Mouse (Mus musculus): ENCODE results near the gene Gnai3. TPM values are rescaled to one million over a fixed set of nuclear protein-coding genes. Genes with fewer than 3 reads are reported as not detected.

Gene Gnai3
- polyA plus RNA-seq, 1 experiment from 2014 or later, result 49.1 TPM

- Histone ChIP-seq H3K27me3 (ENCODE audit: insufficient read depth, low read length) (no peaks in the 10 kb centered on the region), H3K9ac (replicated peaks) (no peak overlapping the region), H3K9me3 (ENCODE audit: low read length) (no peaks in the 10 kb centered on the region), H3K4me1 (ENCODE audit: insufficient read depth) (peaks cover 47% of the 10 kb centered on the region), H3K36me3 (replicated peaks; ENCODE audit: insufficient read depth, low read length) (0 out of 2 replicates have a peak, but pooled peaks cover 1% of the 10 kb centered on the region), H3K4me3 (ENCODE audit: low read depth, low read length) (no peak overlapping the region), H3K27ac (ENCODE audit: low read depth) (peak overlapping the region; percentile 19), H3K4me2 (ENCODE audit: low read depth, low read length) (no peak overlapping the region)
- 66% methylated on average over 1 of the region's 1 CpGs for WGBS (ENCODE audit: insufficient replicate concordance)
- TF ChIP-seq CTCF (IDR thresholded peaks at IDR 0.05; ENCODE audit: low read depth) (no peak), EP300 (IDR thresholded peaks at IDR 0.05; ENCODE audit: low read depth) (no peak)
- ATAC-seq (0 out of 2 replicates have a peak, but pooled peaks have one; percentile 6), DNase-seq (no peak)
Observed at GRCm38 (mm10) chr3:108131821-108132220, 14.1 kb downstream of the Gnai3 start.

GRCm38 (mm10) chr3:108131216-108131615 is 14.7 kb downstream of the Gnai3 start:
- ATAC-seq, result peak; percentile 83
- Histone ChIP-seq H3K4me1 (ENCODE audit: insufficient read depth) (peaks cover 51% of the 10 kb centered on the region), H3K36me3 (replicated peaks; ENCODE audit: insufficient read depth, low read length) (no peaks in the 10 kb centered on the region), H3K9ac (replicated peaks) (no peak overlapping the region), H3K27ac (ENCODE audit: low read depth) (peak overlapping the region; percentile 19; the same call in 1 of the 2 replicates), H3K4me2 (ENCODE audit: low read depth, low read length) (peak overlapping the region; percentile 33; the same call in 1 of the 2 replicates), H3K27me3 (ENCODE audit: insufficient read depth, low read length) (no peaks in the 10 kb centered on the region), H3K9me3 (ENCODE audit: low read length) (no peaks in the 10 kb centered on the region), H3K4me3 (ENCODE audit: low read depth, low read length) (no peak overlapping the region)
- no peak for TF ChIP-seq CTCF (IDR thresholded peaks at IDR 0.05; ENCODE audit: low read depth)
- no peak for TF ChIP-seq EP300 (IDR thresholded peaks at IDR 0.05; ENCODE audit: low read depth)
- 62% methylated on average over 5 of the region's 5 CpGs for WGBS (ENCODE audit: insufficient replicate concordance)
- DNase-seq, result no peak

GRCm38 (mm10) chr3:108129804-108130203 is 16.1 kb downstream of the Gnai3 start:
- DNase-seq, result no peak

GRCm38 (mm10) chr3:108129367-108129766 is 16.6 kb downstream of the Gnai3 start:
- no peak overlapping the region for H3K4me3 ChIP-seq (ENCODE audit: low read depth, low read length)
- H3K36me3 ChIP-seq (replicated peaks; ENCODE audit: insufficient read depth, low read length), result 0 out of 2 replicates have a peak, but pooled peaks cover 2% of the 10 kb centered on the region
- H3K9ac ChIP-seq (replicated peaks), result no peak overlapping the region
- DNase-seq (no peak), ATAC-seq (no peak)
- TF ChIP-seq CTCF (IDR thresholded peaks at IDR 0.05; ENCODE audit: low read depth) (no peak), EP300 (IDR thresholded peaks at IDR 0.05; ENCODE audit: low read depth) (no peak)
- H3K9me3 ChIP-seq (ENCODE audit: low read length), result no peaks in the 10 kb centered on the region
- no peaks in the 10 kb centered on the region for H3K27me3 ChIP-seq (ENCODE audit: insufficient read depth, low read length)
- H3K4me2 ChIP-seq (ENCODE audit: low read depth, low read length), result peak overlapping the region; percentile 3; the same call in 1 of the 2 replicates
- peaks cover 58% of the 10 kb centered on the region for H3K4me1 ChIP-seq (ENCODE audit: insufficient read depth)
- H3K27ac ChIP-seq (ENCODE audit: low read depth), result no peak overlapping the region
- WGBS (ENCODE audit: insufficient replicate concordance), result 76% methylated on average over 4 of the region's 4 CpGs

More at GRCm38 (mm10) chr3:108129804-108130203, 16.1 kb downstream of the Gnai3 start:
- no peak overlapping the region for H3K4me3 ChIP-seq (ENCODE audit: low read depth, low read length)
- WGBS (ENCODE audit: insufficient replicate concordance), result 48% methylated on average over 4 of the region's 4 CpGs
- peak overlapping the region; percentile 31; the same call in 1 of the 2 replicates for H3K27ac ChIP-seq (ENCODE audit: low read depth)
- TF ChIP-seq CTCF (IDR thresholded peaks at IDR 0.05; ENCODE audit: low read depth) (no peak), EP300 (IDR thresholded peaks at IDR 0.05; ENCODE audit: low read depth) (peak; percentile 68; the same call in 1 of the 2 replicates)
- H3K4me1 ChIP-seq (ENCODE audit: insufficient read depth), result peaks cover 58% of the 10 kb centered on the region
- H3K9me3 ChIP-seq (ENCODE audit: low read length), result no peaks in the 10 kb centered on the region
- no peaks in the 10 kb centered on the region for H3K27me3 ChIP-seq (ENCODE audit: insufficient read depth, low read length)
- H3K36me3 ChIP-seq (replicated peaks; ENCODE audit: insufficient read depth, low read length), result 0 out of 2 replicates have a peak, but pooled peaks cover 2% of the 10 kb centered on the region
- H3K4me2 ChIP-seq (ENCODE audit: low read depth, low read length), result peak overlapping the region; percentile 33
- peak; percentile 46; the same call in 1 of the 2 replicates for ATAC-seq
- H3K9ac ChIP-seq (replicated peaks), result 0 out of 2 replicates have a peak overlapping the region, but pooled peaks have one; percentile 18

GRCm38 (mm10) chr3:108128520-108128919 is 17.4 kb downstream of the Gnai3 start:
- no peak for ATAC-seq
- H3K4me3 ChIP-seq (ENCODE audit: low read depth, low read length), result no peak overlapping the region
- H3K27me3 ChIP-seq (ENCODE audit: insufficient read depth, low read length), result no peaks in the 10 kb centered on the region
- no peak for TF ChIP-seq CTCF (IDR thresholded peaks at IDR 0.05; ENCODE audit: low read depth)
- TF ChIP-seq EP300 (IDR thresholded peaks at IDR 0.05; ENCODE audit: low read depth), result no peak
- H3K4me1 ChIP-seq (ENCODE audit: insufficient read depth), result peaks cover 62% of the 10 kb centered on the region
- peaks cover 2% of the 10 kb centered on the region for H3K36me3 ChIP-seq (replicated peaks; ENCODE audit: insufficient read depth, low read length)
- no peak overlapping the region for H3K9ac ChIP-seq (replicated peaks)
- no peak for DNase-seq
- H3K4me2 ChIP-seq (ENCODE audit: low read depth, low read length), result no peak overlapping the region
- H3K9me3 ChIP-seq (ENCODE audit: low read length), result no peaks in the 10 kb centered on the region
- WGBS (ENCODE audit: insufficient replicate concordance), result 69% methylated on average over 5 of the region's 5 CpGs
- no peak overlapping the region for H3K27ac ChIP-seq (ENCODE audit: low read depth)

GRCm38 (mm10) chr3:108126327-108126726 is 19.6 kb downstream of the Gnai3 start:
- DNase-seq, result no peak
- 85% methylated on average over 3 of the region's 3 CpGs for WGBS (ENCODE audit: insufficient replicate concordance)
- Histone ChIP-seq H3K27ac (ENCODE audit: low read depth) (no peak overlapping the region), H3K4me1 (ENCODE audit: insufficient read depth) (peaks cover 49% of the 10 kb centered on the region), H3K27me3 (ENCODE audit: insufficient read depth, low read length) (no peaks in the 10 kb centered on the region), H3K4me3 (ENCODE audit: low read depth, low read length) (no peak overlapping the region), H3K36me3 (replicated peaks; ENCODE audit: insufficient read depth, low read length) (peaks cover 21% of the 10 kb centered on the region), H3K4me2 (ENCODE audit: low read depth, low read length) (no peak overlapping the region), H3K9me3 (ENCODE audit: low read length) (no peaks in the 10 kb centered on the region), H3K9ac (replicated peaks) (no peak overlapping the region)
- TF ChIP-seq CTCF (IDR thresholded peaks at IDR 0.05; ENCODE audit: low read depth) (no peak), EP300 (IDR thresholded peaks at IDR 0.05; ENCODE audit: low read depth) (no peak)
- ATAC-seq, result no peak
